Mouse (Mus musculus) liver, postnatal 0 days (tissue): ENCODE measurements around the gene Muc20.

ENCODE experiments used
- CTCF ChIP-seq: sonication (generic); IDR thresholded peaks from 2 replicates; pipeline ENCODE4 v1.5.1; 2016; ENCODE audit warnings: antibody characterized with exemption, low read depth
- EP300 ChIP-seq: IDR thresholded peaks from 2 replicates; pipeline ENCODE4 v1.6.1; 2016; ENCODE audit warnings: antibody characterized with exemption, low read depth, mild to moderate bottlenecking

- no peak for TF ChIP-seq CTCF
- TF ChIP-seq EP300 = no peak
These were observed 57.1 kb downstream of the Muc20 start for GRCm38 (mm10) chr16:32740003-32740663.
